Mouse (Mus musculus): ENCODE data around the gene Rap1gap2. TPM values are rescaled to one million over a fixed set of nuclear protein-coding genes. Genes with fewer than 3 reads are reported as not detected.

The Rap1gap2 gene
- polyA plus RNA-seq, 1 experiment from 2014 or later, result 0.75 TPM

GRCm38 (mm10) chr11:74521981-74522486 is 88.7 kb downstream of the Rap1gap2 start:
- TF ChIP-seq CTCF (IDR thresholded peaks at IDR 0.05; ENCODE audit: low read depth), result no peak
- no peak for TF ChIP-seq EP300 (IDR thresholded peaks at IDR 0.05; ENCODE audit: low read depth)
- 2% methylated on average over 29 of the region's 29 CpGs for WGBS (ENCODE audit: insufficient replicate concordance)
- Histone ChIP-seq H3K9ac (replicated peaks) (peak overlapping the region; percentile 61), H3K36me3 (replicated peaks; ENCODE audit: insufficient read depth, low read length) (no peaks in the 10 kb centered on the region), H3K4me3 (ENCODE audit: low read depth, low read length) (peak overlapping the region; percentile 55), H3K9me3 (ENCODE audit: low read length) (no peaks in the 10 kb centered on the region), H3K4me2 (ENCODE audit: low read depth, low read length) (peak overlapping the region; percentile 75), H3K4me1 (ENCODE audit: insufficient read depth) (peaks cover 32% of the 10 kb centered on the region), H3K27me3 (ENCODE audit: insufficient read depth, low read length) (peaks cover 36% of the 10 kb centered on the region), H3K27ac (ENCODE audit: low read depth) (0 out of 2 replicates have a peak overlapping the region, but pooled peaks have one; percentile 49)
- no peak for DNase-seq
- no peak for ATAC-seq

DNA sequence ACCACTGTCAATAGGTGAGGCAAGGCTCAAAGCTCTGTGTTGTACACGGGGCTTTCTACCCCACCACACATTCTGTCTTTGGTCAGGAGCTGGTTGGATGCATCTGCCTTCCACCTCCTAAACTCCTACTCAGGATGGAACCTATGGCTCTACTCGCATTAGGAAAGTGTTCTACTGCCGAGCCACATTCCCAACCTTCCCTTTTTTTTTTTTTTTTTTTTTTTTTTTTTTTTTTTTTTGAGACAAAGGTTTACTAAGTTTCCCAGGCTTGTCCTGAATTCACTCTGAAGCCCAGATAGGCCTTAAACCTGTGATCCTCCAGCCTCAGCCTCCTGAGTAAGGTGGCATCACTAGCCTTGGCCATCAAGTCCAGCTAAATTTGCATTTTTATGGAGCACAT is 90.5 kb downstream of the Rap1gap2 start:
- no peak overlapping the region for H3K4me2 ChIP-seq (ENCODE audit: low read depth, low read length)
- ATAC-seq (no peak), DNase-seq (no peak)
- H3K36me3 ChIP-seq (replicated peaks; ENCODE audit: insufficient read depth, low read length), result no peaks in the 10 kb centered on the region
- peaks cover 22% of the 10 kb centered on the region for H3K4me1 ChIP-seq (ENCODE audit: insufficient read depth)
- peaks cover 36% of the 10 kb centered on the region for H3K27me3 ChIP-seq (ENCODE audit: insufficient read depth, low read length)
- WGBS (ENCODE audit: insufficient replicate concordance), result 60% methylated on average over 3 of the region's 3 CpGs
- no peaks in the 10 kb centered on the region for H3K9me3 ChIP-seq (ENCODE audit: low read length)
- no peak for TF ChIP-seq EP300 (IDR thresholded peaks at IDR 0.05; ENCODE audit: low read depth)
- no peak for TF ChIP-seq CTCF (IDR thresholded peaks at IDR 0.05; ENCODE audit: low read depth)
- H3K9ac ChIP-seq (replicated peaks), result no peak overlapping the region
- H3K27ac ChIP-seq (ENCODE audit: low read depth), result no peak overlapping the region
- H3K4me3 ChIP-seq (ENCODE audit: low read depth, low read length), result no peak overlapping the region

DNA sequence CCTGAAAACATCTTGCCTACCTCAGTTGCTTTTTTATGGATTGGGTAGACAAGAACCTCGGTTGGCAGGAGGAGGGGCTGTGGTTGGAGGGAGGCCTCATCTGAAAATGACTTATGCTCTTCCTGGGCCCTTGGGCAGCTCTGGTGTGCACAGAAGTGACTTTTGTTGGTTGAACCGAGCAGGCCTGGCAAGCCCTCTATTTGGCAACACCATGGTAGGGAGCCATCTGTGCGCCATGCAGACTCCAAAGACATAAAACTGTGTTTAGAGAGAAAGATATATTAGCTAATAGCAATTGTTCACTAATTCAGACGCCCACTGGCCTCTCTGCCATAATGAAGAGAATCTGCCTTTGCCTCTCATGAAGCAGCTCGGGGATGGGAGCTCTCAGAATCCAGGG is 94.6 kb downstream of the Rap1gap2 start:
- Histone ChIP-seq H3K4me3 (ENCODE audit: low read depth, low read length) (no peak overlapping the region), H3K4me2 (ENCODE audit: low read depth, low read length) (no peak overlapping the region), H3K9me3 (ENCODE audit: low read length) (no peaks in the 10 kb centered on the region), H3K4me1 (ENCODE audit: insufficient read depth) (no peaks in the 10 kb centered on the region), H3K27me3 (ENCODE audit: insufficient read depth, low read length) (peaks cover 8% of the 10 kb centered on the region; the same call in 1 of the 2 replicates), H3K27ac (ENCODE audit: low read depth) (no peak overlapping the region), H3K36me3 (replicated peaks; ENCODE audit: insufficient read depth, low read length) (no peaks in the 10 kb centered on the region), H3K9ac (replicated peaks) (no peak overlapping the region)
- TF ChIP-seq CTCF (IDR thresholded peaks at IDR 0.05; ENCODE audit: low read depth) (no peak), EP300 (IDR thresholded peaks at IDR 0.05; ENCODE audit: low read depth) (no peak)
- ATAC-seq, result no peak
- WGBS (ENCODE audit: insufficient replicate concordance), result 60% methylated on average over 5 of the region's 5 CpGs
- DNase-seq, result no peak

- Histone ChIP-seq H3K27ac (ENCODE audit: low read depth) (no peak overlapping the region), H3K36me3 (replicated peaks; ENCODE audit: insufficient read depth, low read length) (no peaks in the 10 kb centered on the region), H3K9ac (replicated peaks) (no peak overlapping the region), H3K27me3 (ENCODE audit: insufficient read depth, low read length) (no peaks in the 10 kb centered on the region), H3K4me1 (ENCODE audit: insufficient read depth) (no peaks in the 10 kb centered on the region), H3K9me3 (ENCODE audit: low read length) (no peaks in the 10 kb centered on the region), H3K4me2 (ENCODE audit: low read depth, low read length) (no peak overlapping the region), H3K4me3 (ENCODE audit: low read depth, low read length) (no peak overlapping the region)
- TF ChIP-seq EP300 (IDR thresholded peaks at IDR 0.05; ENCODE audit: low read depth) (no peak), CTCF (IDR thresholded peaks at IDR 0.05; ENCODE audit: low read depth) (no peak)
- DNase-seq (no peak), ATAC-seq (no peak)
- WGBS (ENCODE audit: insufficient replicate concordance), result 65% methylated on average over 3 of the region's 3 CpGs
These were observed 95.7 kb downstream of the Rap1gap2 start for GRCm38 (mm10) chr11:74515046-74515445.

DNA sequence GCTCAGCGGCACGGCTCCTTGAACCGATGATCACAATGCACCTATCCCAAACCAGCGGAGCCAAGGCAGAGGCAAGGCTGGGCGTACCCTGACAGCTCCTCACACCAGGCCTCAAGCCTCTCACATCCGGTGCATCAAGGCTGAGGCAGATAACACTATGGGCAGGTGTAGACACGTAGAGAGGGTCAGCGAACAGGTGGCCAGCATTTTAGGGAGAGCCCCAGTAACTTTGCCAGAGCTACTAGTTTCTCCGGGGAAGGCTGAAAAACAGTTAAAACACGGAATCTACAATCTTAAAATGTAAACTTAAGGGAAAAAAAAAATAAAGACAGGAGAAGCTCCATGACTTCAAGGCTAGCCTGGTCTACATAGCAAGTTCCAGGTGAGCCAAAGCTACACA is 98.1 kb downstream of the Rap1gap2 start:
- WGBS (ENCODE audit: insufficient replicate concordance), result 83% methylated on average over 10 of the region's 10 CpGs

DNA sequence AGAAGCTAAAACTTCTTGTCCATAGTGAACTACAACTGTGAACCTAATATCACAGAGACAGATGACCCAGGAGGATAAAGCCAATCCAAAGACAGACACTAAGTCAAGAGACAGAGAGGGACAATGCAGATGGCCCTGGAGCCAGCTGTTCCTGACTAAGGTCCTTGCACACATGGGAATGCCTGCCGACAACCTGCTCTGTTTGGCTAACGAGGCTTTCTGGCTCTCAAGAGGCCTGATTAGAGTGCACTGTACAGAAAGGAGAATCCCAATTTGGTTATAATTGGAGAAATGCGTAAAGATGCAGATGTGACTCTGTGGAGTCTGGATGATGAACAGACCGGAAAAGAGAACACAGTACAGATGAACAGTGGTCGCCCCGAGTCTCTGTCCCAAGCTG is 104.4 kb downstream of the Rap1gap2 start:
- no peak for TF ChIP-seq EP300 (IDR thresholded peaks at IDR 0.05; ENCODE audit: low read depth)
- no peak for TF ChIP-seq CTCF (IDR thresholded peaks at IDR 0.05; ENCODE audit: low read depth)
- Histone ChIP-seq H3K27ac (ENCODE audit: low read depth) (no peak overlapping the region), H3K9me3 (ENCODE audit: low read length) (no peaks in the 10 kb centered on the region), H3K9ac (replicated peaks) (no peak overlapping the region), H3K4me3 (ENCODE audit: low read depth, low read length) (no peak overlapping the region), H3K27me3 (ENCODE audit: insufficient read depth, low read length) (no peaks in the 10 kb centered on the region), H3K4me2 (ENCODE audit: low read depth, low read length) (no peak overlapping the region), H3K4me1 (ENCODE audit: insufficient read depth) (no peaks in the 10 kb centered on the region), H3K36me3 (replicated peaks; ENCODE audit: insufficient read depth, low read length) (no peaks in the 10 kb centered on the region)
- 80% methylated on average over 6 of the region's 6 CpGs for WGBS (ENCODE audit: insufficient replicate concordance)
- no peak for ATAC-seq
- no peak for DNase-seq

More for the DNA sequence above, 98.1 kb downstream of the Rap1gap2 start:
- H3K4me2 ChIP-seq (ENCODE audit: low read depth, low read length), result no peak overlapping the region
- H3K27ac ChIP-seq (ENCODE audit: low read depth), result no peak overlapping the region
- no peak overlapping the region for H3K9ac ChIP-seq (replicated peaks)
- no peaks in the 10 kb centered on the region for H3K27me3 ChIP-seq (ENCODE audit: insufficient read depth, low read length)
- TF ChIP-seq CTCF (IDR thresholded peaks at IDR 0.05; ENCODE audit: low read depth) (no peak), EP300 (IDR thresholded peaks at IDR 0.05; ENCODE audit: low read depth) (no peak)
- H3K4me1 ChIP-seq (ENCODE audit: insufficient read depth), result no peaks in the 10 kb centered on the region
- DNase-seq, result no peak
- no peaks in the 10 kb centered on the region for H3K36me3 ChIP-seq (replicated peaks; ENCODE audit: insufficient read depth, low read length)
- H3K4me3 ChIP-seq (ENCODE audit: low read depth, low read length), result no peak overlapping the region
- ATAC-seq, result no peak
- H3K9me3 ChIP-seq (ENCODE audit: low read length), result no peaks in the 10 kb centered on the region

- Histone ChIP-seq H3K27ac (ENCODE audit: low read depth) (no peak overlapping the region), H3K4me3 (ENCODE audit: low read depth, low read length) (no peak overlapping the region), H3K9ac (replicated peaks) (no peak overlapping the region), H3K4me2 (ENCODE audit: low read depth, low read length) (no peak overlapping the region), H3K9me3 (ENCODE audit: low read length) (no peaks in the 10 kb centered on the region), H3K27me3 (ENCODE audit: insufficient read depth, low read length) (no peaks in the 10 kb centered on the region), H3K36me3 (replicated peaks; ENCODE audit: insufficient read depth, low read length) (no peaks in the 10 kb centered on the region), H3K4me1 (ENCODE audit: insufficient read depth) (no peaks in the 10 kb centered on the region)
- no peak for TF ChIP-seq EP300 (IDR thresholded peaks at IDR 0.05; ENCODE audit: low read depth)
- no peak for TF ChIP-seq CTCF (IDR thresholded peaks at IDR 0.05; ENCODE audit: low read depth)
- ATAC-seq, result no peak
- WGBS (ENCODE audit: insufficient replicate concordance), result 80% methylated on average over 8 of the region's 8 CpGs
- DNase-seq, result no peak
These were observed 108.2 kb downstream of the Rap1gap2 start for GRCm38 (mm10) chr11:74502485-74502884.

Measured in liver, postnatal 0 days (tissue).